Mouse (Mus musculus) heart, embryonic 11.5 days (tissue): ENCODE measurements around the gene Gm45021. TPM values are rescaled to one million over a fixed set of nuclear protein-coding genes. Genes with fewer than 3 reads are reported as not detected.

Experiments used
- ATAC-seq: fragments of 200-750 bp; cut with Nextera tagmentation; replicated peaks from 2 replicates; pipeline ENCODE4 v1.8.0; 2017; ENCODE audit warnings: moderate library complexity; ENCODE audit not compliant: insufficient number of reproducible peaks, low FRiP score, low TSS enrichment
- H3K27ac ChIP-seq: fragments of 300-500 bp; sonication (generic); 2 replicates; pipeline ENCODE4 v1.5.1; 2014; ENCODE audit warnings: mild to moderate bottlenecking, low read depth, low read length
- H3K27me3 ChIP-seq: fragments of 300-500 bp; sonication (generic); 2 replicates; pipeline ENCODE4 v1.6.1; 2014; ENCODE audit warnings: mild to moderate bottlenecking, low read length, mixed read lengths; ENCODE audit not compliant: control insufficient read depth, insufficient read depth
- H3K36me3 ChIP-seq: fragments of 300-500 bp; sonication (generic); 2 replicates; pipeline ENCODE4 v1.6.1; 2014; ENCODE audit warnings: mild to moderate bottlenecking, low read length, moderate library complexity, mixed read lengths; ENCODE audit not compliant: control insufficient read depth, insufficient read depth
- H3K4me1 ChIP-seq: fragments of 300-500 bp; sonication (generic); 2 replicates; pipeline ENCODE4 v1.6.1; 2014; ENCODE audit warnings: low read length; ENCODE audit not compliant: control insufficient read depth, insufficient read depth
- H3K4me2 ChIP-seq: fragments of 300-500 bp; sonication (generic); 2 replicates; pipeline ENCODE4 v1.6.1; 2014; ENCODE audit warnings: mild to moderate bottlenecking, moderate library complexity
- H3K4me3 ChIP-seq: fragments of 300-500 bp; sonication (generic); 2 replicates; pipeline ENCODE4 v1.5.1; 2014; ENCODE audit warnings: low read depth, low read length
- H3K9ac ChIP-seq: fragments of 300-500 bp; sonication (generic); 2 replicates; pipeline ENCODE4 v1.6.1; 2014; ENCODE audit warnings: mild to moderate bottlenecking, low read depth, low read length, moderate library complexity
- H3K9me3 ChIP-seq: fragments of 300-500 bp; sonication (generic); replicated peaks from 2 replicates; pipeline ENCODE4 v1.6.1; 2016; ENCODE audit warnings: low read length; ENCODE audit not compliant: control insufficient read depth
- WGBS: fragments of 180-500 bp; shearing (Covaris S2); extraction: QIAGEN DNeasy Blood & Tissue Kit; methylation state at CpG from one replicate; pipeline ENCODE4 v1.1.7; 2014; ENCODE audit not compliant: insufficient replicate concordance; 5-methylcytosine and 5-hydroxymethylcytosine counted together
- polyA plus RNA-seq: library from polyadenylated mRNA; unstranded; fragments of >200 nt; fragmentation: Nextera tagmentation; extraction: Ambion mirVana; gene quantifications from 2 replicates; pipeline ENCODE4 v1.2.1, GENCODE M21; 2014

The Gm45021 gene
- polyA plus RNA-seq = 0.77 and 1.3 TPM in 2 replicates

GRCm38 (mm10) chr6:48589194-48589750 is at the start of gene Gm45021:
Gm45021 (plus strand) TSS chr6:48589610.
- Histone ChIP-seq H3K9ac (peak within 1 kb of the TSS; percentile 59; the same call in 1 of the 2 replicates), H3K4me1 (peaks cover 9% of the 10 kb centered on the region), H3K9me3 (no peaks in the 10 kb centered on the region), H3K36me3 (no peaks in the 10 kb centered on the region), H3K4me3 (no peak within 1 kb of the TSS), H3K4me2 (peak within 1 kb of the TSS; percentile 20), H3K27me3 (no peaks in the 10 kb centered on the region), H3K27ac (peak within 1 kb of the TSS; percentile 85)
- no peak for ATAC-seq
- WGBS = 19% methylated on average over 6 of the region's 6 CpGs

DNA sequence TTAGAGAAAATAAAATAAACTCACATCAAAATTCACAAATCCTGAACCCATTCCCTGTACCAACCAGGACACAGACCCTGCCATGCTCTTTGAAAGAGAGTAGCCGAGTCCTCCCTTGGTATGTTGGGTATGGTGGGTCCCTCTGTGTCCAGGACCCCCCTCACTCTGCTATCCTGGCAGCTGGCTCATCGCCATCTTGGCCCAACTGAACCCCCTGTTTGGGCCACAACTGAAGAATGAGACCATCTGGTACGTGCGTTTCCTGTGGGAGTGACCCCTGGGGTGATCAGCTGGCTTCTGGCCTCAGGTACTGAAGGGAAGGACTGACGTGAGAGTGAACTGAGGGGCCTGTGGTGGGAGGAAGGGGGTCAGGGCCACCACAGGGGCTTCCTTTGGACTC is 49.5 kb upstream of the Gm45021 start:
- no peaks in the 10 kb centered on the region for H3K36me3 ChIP-seq
- 68% methylated on average over 5 of the region's 5 CpGs for WGBS
- no peak overlapping the region for H3K27ac ChIP-seq
- no peaks in the 10 kb centered on the region for H3K4me1 ChIP-seq
- no peaks in the 10 kb centered on the region for H3K27me3 ChIP-seq
- H3K9ac ChIP-seq = no peak overlapping the region
- H3K4me2 ChIP-seq = no peak overlapping the region
- ATAC-seq = no peak
- H3K4me3 ChIP-seq = no peak overlapping the region
- no peaks in the 10 kb centered on the region for H3K9me3 ChIP-seq

GRCm38 (mm10) chr6:48540721-48541120 is 48.7 kb upstream of the Gm45021 start:
- no peak overlapping the region for H3K4me3 ChIP-seq
- H3K4me1 ChIP-seq = no peaks in the 10 kb centered on the region
- no peaks in the 10 kb centered on the region for H3K36me3 ChIP-seq
- ATAC-seq = no peak
- no peak overlapping the region for H3K9ac ChIP-seq
- H3K27ac ChIP-seq = no peak overlapping the region
- H3K9me3 ChIP-seq = no peaks in the 10 kb centered on the region
- no peak overlapping the region for H3K4me2 ChIP-seq
- H3K27me3 ChIP-seq = no peaks in the 10 kb centered on the region
- WGBS = 35% methylated on average over 3 of the region's 3 CpGs

- H3K4me2 ChIP-seq = no peak overlapping the region
Measured at GRCm38 (mm10) chr6:48541560-48542450, 47.6 kb upstream of the Gm45021 start.

DNA sequence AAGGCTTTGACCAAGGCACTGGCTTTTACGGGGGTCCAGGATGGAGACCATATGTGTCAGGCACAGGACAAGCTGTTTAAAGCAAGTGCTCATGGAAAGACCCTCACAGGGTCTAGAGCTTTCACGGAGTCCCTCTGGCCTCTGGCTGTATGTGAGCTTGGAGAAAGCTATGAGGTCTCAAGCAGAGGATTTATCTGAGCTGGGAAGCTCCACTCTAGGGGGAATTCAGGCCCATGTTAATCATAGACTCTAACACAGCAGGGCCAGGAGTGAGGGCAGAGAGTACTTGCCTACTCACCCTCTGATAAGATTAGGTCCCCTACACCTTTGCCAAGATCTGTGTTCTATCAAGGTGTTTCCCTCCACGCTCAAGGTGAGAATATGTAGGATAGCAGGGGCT is 46.8 kb upstream of the Gm45021 start:
- Histone ChIP-seq H3K36me3 (no peaks in the 10 kb centered on the region), H3K9ac (no peak overlapping the region), H3K4me3 (no peak overlapping the region), H3K4me1 (no peaks in the 10 kb centered on the region), H3K4me2 (no peak overlapping the region), H3K9me3 (no peaks in the 10 kb centered on the region), H3K27me3 (no peaks in the 10 kb centered on the region), H3K27ac (no peak overlapping the region)
- no peak for ATAC-seq
- 81% methylated on average over 3 of the region's 3 CpGs for WGBS

More at GRCm38 (mm10) chr6:48541560-48542450, 47.6 kb upstream of the Gm45021 start:
- Histone ChIP-seq H3K4me1 (no peaks in the 10 kb centered on the region), H3K36me3 (no peaks in the 10 kb centered on the region), H3K27me3 (no peaks in the 10 kb centered on the region), H3K27ac (no peak overlapping the region), H3K9ac (no peak overlapping the region), H3K9me3 (no peaks in the 10 kb centered on the region), H3K4me3 (no peak overlapping the region)
- ATAC-seq = no peak
- WGBS = 37% methylated on average over 7 of the region's 7 CpGs

DNA sequence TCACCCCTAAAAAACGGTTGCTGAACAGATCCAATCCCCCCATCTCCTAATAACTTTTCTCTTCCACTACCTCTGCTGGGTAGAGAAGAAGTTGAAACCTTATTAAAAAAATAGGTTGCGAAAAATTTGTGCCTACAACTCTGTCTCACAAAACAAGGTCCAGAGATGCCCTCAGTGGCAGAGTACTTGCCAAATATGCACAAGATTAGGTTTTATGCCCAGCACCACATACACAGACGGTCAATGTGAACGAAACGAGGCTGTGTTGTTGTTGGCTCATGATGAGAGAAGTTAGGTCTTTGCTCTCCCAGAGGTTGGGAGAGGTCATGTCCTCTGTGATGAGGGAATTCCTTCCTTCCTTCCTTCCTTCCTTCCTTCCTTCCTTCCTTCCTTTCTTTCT is 44.2 kb upstream of the Gm45021 start:
- Histone ChIP-seq H3K9me3 (no peaks in the 10 kb centered on the region), H3K4me1 (no peaks in the 10 kb centered on the region), H3K4me2 (no peak overlapping the region), H3K9ac (no peak overlapping the region), H3K27me3 (no peaks in the 10 kb centered on the region), H3K36me3 (no peaks in the 10 kb centered on the region), H3K27ac (no peak overlapping the region), H3K4me3 (no peak overlapping the region)
- WGBS = 67% methylated on average over 5 of the region's 5 CpGs
- ATAC-seq = no peak

GRCm38 (mm10) chr6:48546271-48546670 is 43.1 kb upstream of the Gm45021 start:
- no peak overlapping the region for H3K27ac ChIP-seq
- no peak overlapping the region for H3K9ac ChIP-seq
- H3K4me2 ChIP-seq = no peak overlapping the region
- H3K4me1 ChIP-seq = no peaks in the 10 kb centered on the region
- no peak overlapping the region for H3K4me3 ChIP-seq
- ATAC-seq = no peak
- 48% methylated on average over 1 of the region's 1 CpGs for WGBS
- H3K27me3 ChIP-seq = no peaks in the 10 kb centered on the region
- no peaks in the 10 kb centered on the region for H3K9me3 ChIP-seq
- H3K36me3 ChIP-seq = no peaks in the 10 kb centered on the region

GRCm38 (mm10) chr6:48546858-48547257 is 42.6 kb upstream of the Gm45021 start:
- WGBS = 53% methylated on average over 4 of the region's 4 CpGs
- ATAC-seq = no peak
- Histone ChIP-seq H3K36me3 (no peaks in the 10 kb centered on the region), H3K4me2 (no peak overlapping the region), H3K4me3 (no peak overlapping the region), H3K9me3 (no peaks in the 10 kb centered on the region), H3K4me1 (no peaks in the 10 kb centered on the region), H3K27ac (no peak overlapping the region), H3K9ac (no peak overlapping the region), H3K27me3 (no peaks in the 10 kb centered on the region)
